Mouse (Mus musculus) embryonic fibroblast, embryonic 13.5 days (primary cell): ENCODE data around the gene Agap1.
A peak's percentile ranks its signal among the peaks of the same experiment; 100 is the strongest.

ENCODE experiments used
- CTCF ChIP-seq: IDR thresholded peaks from 2 replicates; pipeline ENCODE4 v1.5.1; 2011; ENCODE audit warnings: mild to moderate bottlenecking, control low read depth, low read length, moderate library complexity, borderline replicate concordance; ENCODE audit not compliant: insufficient read depth
- POLR2A ChIP-seq: IDR thresholded peaks from 2 replicates; pipeline ENCODE4 v1.6.1; 2011; ENCODE audit warnings: low read depth, mild to moderate bottlenecking, control low read depth, low read length, moderate library complexity

- TF ChIP-seq POLR2A (no peak), CTCF (peak; percentile 96)
These were observed 191.9 kb downstream of the Agap1 start for GRCm38 (mm10) chr1:89646326-89647018.
